Mouse (Mus musculus) urinary bladder, adult 18-20 months (tissue): ENCODE measurements at regions not wholly inside any gene's neighbourhood (a gene's known extent, or its start where the extent isn't known, plus 50 kb on each side); places are given as distances from the start of the nearest gene placed in this dataset.
"Not testable (repeated sequence)": the region's sequence is repeated elsewhere in the genome, so short reads cannot be mapped to it uniquely, and the experiment has no call there.

ENCODE experiments used
- DNase-seq, 2 experiments: peaks; one replicate each; pipeline ENCODE4 v3.0.0; 2022; ENCODE audit warnings: low spot score in 2 of 2, mixed read lengths in 2 of 2

- no peak for DNase-seq
Observed at GRCm38 (mm10) chr1:177501288-177501687, 59.1 kb downstream of the Zbtb18 start.

GRCm38 (mm10) chr1:177503946-177504345 is 61.8 kb downstream of the Zbtb18 start:
- DNase-seq, result no peak

- DNase-seq, result no peak
Observed at GRCm38 (mm10) chr1:177504743-177505142, 62.6 kb downstream of the Zbtb18 start.

DNA sequence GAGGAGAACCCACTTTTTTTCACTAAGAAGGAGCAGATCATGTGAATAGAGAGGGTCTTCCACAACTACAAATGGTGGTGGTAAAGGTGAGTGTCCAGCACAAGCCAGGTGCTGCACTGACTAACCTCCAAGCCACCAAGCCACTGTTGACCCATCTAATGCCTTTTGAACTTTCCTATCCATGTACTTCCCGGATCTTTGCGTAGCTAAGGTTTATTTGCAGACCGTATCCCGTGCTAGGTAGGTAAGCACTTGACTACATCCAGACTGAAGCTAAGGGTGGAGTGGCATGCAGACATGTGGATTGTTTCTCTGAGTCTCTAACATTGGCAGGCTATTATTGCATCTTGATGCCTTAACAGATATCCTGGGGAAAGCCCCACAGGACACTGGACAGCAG is 65.2 kb downstream of the Zbtb18 start:
- not testable (repeated sequence) for DNase-seq

DNA sequence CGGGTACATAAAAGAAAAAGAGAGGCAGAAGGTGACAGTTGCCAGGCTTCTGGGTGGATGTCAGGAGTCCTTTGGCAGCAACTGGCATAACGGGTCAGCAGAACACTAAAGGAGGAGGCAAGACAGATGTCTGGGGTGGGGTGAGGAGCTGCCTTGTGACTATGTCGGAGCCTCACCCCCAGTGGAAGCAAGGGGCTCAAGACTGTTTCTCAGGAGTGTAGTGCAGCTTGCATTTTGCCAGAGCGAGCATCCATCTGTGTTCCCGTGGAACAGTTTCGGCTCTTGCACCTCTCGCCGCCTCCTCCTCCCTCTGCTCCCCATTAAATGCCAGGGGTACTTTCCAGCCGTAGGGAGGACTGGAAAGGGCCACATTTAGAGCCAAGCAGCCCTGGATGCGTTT is 67.6 kb downstream of the Zbtb18 start:
- DNase-seq, result no peak

GRCm38 (mm10) chr1:177512116-177512515 is 70.0 kb downstream of the Zbtb18 start:
- no peak for DNase-seq

DNA sequence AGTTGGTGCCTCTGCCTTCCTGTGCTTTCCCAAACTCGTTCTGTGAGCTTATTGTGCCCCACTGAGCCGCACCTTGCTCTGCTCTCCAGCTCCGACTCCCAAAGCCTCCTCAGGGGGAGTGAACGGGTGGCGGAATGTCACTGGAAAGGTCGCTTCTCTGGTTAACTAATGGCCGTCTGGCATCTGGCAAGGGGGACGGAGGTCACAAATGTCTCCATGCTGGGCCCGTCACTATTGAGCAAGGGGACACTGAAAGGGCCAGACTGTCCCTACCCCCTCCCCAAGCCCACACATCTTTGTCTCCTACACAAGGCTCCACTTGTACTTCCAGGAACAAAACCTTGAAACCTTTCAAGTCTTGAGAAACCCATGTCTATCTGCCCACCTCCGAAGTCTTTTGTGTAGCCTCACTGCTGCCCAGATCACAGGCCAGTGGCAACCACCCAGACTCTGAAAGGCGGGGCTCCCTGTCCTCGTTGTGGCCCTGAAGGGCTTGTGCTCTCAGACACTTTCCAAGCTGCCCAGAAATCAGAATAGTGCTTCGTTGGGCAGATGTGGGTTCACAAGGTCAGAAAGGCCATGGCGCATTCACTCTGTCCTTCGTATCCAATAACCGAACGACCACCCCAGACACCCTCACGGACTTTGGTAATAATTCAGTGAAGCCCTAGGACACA is 75.9 kb downstream of the Zbtb18 start:
- DNase-seq, result no peak

DNA sequence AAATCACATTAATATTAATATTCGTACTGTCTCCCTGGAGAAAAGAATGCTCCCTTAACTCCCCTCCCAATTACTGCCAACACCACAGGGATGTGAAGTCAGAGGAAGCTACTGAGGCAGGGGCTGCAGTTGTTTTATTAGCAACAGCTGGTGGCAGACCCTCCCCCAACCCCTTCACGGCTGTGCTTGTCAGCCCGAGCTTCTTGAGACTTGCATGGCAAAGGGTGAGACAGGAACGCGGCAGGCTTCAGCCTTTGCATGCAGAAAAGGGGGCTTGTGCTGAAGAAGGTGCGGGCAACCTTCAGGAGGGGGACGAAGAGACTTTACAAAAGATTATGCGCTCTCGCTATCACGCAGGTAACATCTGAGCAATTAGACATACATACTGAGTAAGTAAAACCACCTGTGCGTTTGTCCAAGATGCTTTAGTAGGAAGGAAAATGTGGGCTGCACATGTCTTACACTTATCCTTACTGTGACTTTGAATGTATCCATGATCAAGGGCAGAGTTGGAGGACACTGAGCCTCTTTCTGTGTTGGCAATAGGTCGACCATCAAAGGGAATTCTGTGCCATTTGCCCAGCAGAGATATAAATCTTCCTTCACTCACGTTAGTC is 76.9 kb downstream of the Zbtb18 start:
- DNase-seq, result no peak

GRCm38 (mm10) chr1:177521110-177521509 is 79.0 kb downstream of the Zbtb18 start:
- no peak for DNase-seq

- DNase-seq, result no peak
Observed at GRCm38 (mm10) chr1:177525141-177525540, 83.0 kb downstream of the Zbtb18 start.

- no peak for DNase-seq
Observed at GRCm38 (mm10) chr1:177531791-177532190, 89.6 kb downstream of the Zbtb18 start.

DNA sequence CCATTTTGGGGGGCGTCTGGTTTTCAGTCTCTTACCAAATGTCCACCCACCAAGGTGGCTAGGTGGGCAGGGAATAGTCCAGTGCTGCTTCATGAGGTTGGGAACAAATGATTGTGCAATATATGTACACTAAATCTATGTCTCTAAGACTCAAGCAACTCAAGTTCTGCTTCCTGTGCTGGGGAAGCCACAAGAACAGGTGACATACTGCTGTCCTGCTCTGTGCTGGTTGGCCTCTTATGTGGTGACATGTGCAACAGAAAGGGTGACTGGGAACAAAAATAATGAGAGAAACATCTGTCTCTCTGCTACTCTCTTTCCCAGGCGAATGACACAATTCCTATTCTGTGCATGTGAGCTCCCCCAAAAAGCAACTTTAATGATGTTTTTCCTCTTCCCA is 90.5 kb downstream of the Zbtb18 start:
- DNase-seq, result no peak

- no peak for DNase-seq
Observed at GRCm38 (mm10) chr1:177533332-177533731, 91.2 kb downstream of the Zbtb18 start.

DNA sequence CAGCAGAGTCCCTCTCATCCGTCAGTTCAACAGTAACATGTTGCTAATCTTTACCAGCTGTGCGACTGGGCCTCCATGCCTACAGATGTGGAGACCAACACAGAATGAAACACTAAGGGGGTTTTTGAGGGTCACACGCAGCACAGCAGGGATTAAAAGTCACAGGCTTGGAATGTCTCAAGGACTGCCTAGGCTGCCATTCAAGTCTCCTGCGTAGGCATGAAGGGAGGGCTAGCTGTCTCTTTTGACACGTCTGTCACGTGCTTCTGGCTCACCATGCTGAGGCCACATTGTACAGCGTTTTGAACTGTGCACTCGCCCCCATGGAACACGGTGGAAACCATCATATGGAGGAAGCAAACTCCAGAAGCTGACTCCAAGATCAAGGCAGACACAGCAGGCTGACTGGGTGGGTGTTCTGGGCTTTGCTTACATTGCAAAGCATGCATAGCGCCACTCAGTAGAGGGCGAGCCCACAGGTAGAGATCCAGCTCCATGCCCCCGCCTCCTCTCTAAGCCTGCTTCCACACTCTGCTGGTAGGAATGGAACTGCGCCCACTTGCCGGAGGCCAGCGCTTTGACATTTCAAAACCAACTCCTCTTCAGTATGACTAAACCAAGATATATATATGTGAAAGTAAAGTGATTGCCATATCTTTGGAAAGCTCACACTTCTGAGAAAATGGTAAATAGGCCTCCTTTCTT is 103.0 kb downstream of the Zbtb18 start:
- no peak for DNase-seq

GRCm38 (mm10) chr1:177547716-177548115 is 105.6 kb downstream of the Zbtb18 start:
- DNase-seq, result no peak

GRCm38 (mm10) chr1:177555471-177556291 is 113.5 kb downstream of the Zbtb18 start:
- no peak for DNase-seq

- DNase-seq, result no peak
Observed at GRCm38 (mm10) chr1:177557432-177557831, 115.3 kb downstream of the Zbtb18 start.

- DNase-seq, result no peak
Observed at GRCm38 (mm10) chr1:177557856-177558255, 115.7 kb downstream of the Zbtb18 start.

DNA sequence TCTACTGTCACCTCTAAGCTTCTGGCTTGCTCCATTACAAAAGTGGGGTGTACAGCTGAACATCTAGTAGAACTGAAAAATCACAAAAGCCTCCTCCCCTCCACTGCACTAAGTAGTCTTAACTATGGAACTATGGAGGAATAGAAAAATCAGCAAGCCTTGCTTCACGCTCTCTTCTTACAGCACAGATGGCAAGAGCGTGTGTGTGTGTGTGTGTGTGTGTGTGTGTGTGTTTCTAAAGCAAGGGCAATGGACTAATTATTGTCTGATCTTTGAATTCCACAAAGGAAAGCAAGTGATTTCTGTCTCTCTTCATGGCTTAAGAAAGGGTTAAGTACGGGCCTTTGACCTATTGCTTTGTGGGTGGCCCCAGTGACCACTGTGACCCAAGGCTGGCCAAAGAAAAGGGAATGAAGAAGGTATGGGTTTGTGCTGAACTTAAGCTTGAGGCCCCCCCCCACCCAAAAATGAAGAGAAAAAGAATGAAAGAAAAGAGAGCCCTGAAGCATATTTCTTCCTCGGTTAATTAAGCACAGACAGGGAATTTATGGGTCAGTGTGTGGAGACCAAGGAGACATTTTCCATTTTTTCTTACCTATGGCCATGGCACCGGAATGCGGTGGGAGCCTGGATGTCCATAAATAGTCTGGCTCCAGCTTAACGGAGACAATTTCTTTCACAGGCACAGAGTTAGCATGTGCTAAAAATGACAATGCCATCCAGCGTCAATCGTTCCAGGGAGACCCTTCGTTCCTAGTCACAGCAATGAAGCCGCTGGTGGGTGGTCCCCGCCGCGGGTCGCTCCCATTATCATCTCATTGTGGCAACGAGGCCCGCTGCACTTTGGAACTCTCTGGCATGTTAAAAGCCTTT is 119.8 kb downstream of the Zbtb18 start:
- DNase-seq, result no peak

DNA sequence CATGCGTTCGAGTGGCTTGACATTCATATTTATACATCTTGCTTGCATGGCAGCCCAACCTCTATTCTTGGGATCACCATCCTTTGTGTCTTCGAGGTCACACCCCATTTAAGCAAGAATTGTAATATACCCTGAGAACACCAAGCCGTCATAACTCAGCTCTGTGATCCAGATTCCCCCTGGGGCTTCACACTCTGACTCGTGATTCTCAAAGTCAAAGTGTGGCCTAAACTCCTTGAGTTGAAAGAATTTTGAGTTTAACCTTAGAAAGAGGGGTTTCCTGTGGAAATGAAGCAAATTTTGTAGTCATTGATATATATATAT is 120.4 kb downstream of the Zbtb18 start:
- DNase-seq, result no peak

DNA sequence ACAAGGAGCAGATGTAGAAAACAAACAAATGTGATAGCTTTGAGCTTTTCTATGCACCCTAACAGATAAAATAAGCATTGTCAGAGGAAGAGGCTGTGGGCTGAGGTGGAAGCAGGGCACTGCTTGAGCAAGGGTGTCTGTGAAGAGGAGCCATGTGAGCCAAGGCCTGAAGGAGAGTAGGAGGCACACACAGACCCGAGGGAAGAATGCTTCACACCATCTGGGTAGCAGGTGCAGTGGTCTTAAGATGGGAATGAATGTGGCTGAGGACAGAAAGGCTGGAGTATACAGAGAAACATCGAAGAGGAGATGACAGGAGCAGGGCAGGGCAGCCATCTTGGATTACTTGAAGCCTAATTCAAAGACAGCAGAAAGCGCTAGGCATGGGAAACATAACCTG is 123.5 kb downstream of the Zbtb18 start:
- DNase-seq, result no peak
